Mouse (Mus musculus) central nervous system, embryonic 18 days (tissue): Measurements from ENCODE around the gene Kctd3. TPM values are rescaled to one million over a fixed set of nuclear protein-coding genes. Genes with fewer than 3 reads are reported as not detected.

Experiments used
- polyA plus RNA-seq: library from polyadenylated mRNA; depleted of rRNA; stranded (reverse); fragments of >200 nt; gene quantifications from 2 replicates; pipeline ENCODE4 v1.2.3, GENCODE M21; 2012; rRNA removed

Kctd3 gene
- 99.7 and 104 TPM in 2 replicates for polyA plus RNA-seq

GRCm38 (mm10) chr1:189007239-189007979 lies at the start of gene Kctd3:
Gene Kctd3, minus strand, starts transcription at chr1:189007841.

